Mouse (Mus musculus) liver, embryonic 16.5 days (tissue): ENCODE results near the gene Eps15l1. TPM values are rescaled to one million over a fixed set of nuclear protein-coding genes. Genes with fewer than 3 reads are reported as not detected.

ENCODE experiments used
- ATAC-seq: fragments of 200-750 bp; cut with Nextera tagmentation; 2 replicates; pipeline ENCODE4 v1.8.0; 2017; ENCODE audit warnings: low read depth, mild to moderate bottlenecking, moderate number of reproducible peaks, moderate library complexity
- H3K27ac ChIP-seq: fragments of 300-500 bp; sonication (generic); 2 replicates; pipeline ENCODE4 v1.5.1; 2014; ENCODE audit warnings: mild to moderate bottlenecking, low read length
- H3K27me3 ChIP-seq: fragments of 300-500 bp; sonication (generic); 2 replicates; pipeline ENCODE4 v1.6.1; 2014; ENCODE audit warnings: low read depth, low read length, mixed read lengths; ENCODE audit not compliant: control insufficient read depth, insufficient read depth
- H3K36me3 ChIP-seq: fragments of 300-500 bp; sonication (generic); 2 replicates; pipeline ENCODE4 v1.6.1; 2014; ENCODE audit warnings: mild to moderate bottlenecking; ENCODE audit not compliant: control insufficient read depth, insufficient read depth
- H3K4me1 ChIP-seq: fragments of 300-500 bp; sonication (generic); 2 replicates; pipeline ENCODE4 v1.6.1; 2014; ENCODE audit warnings: low read depth, low read length, mixed read lengths; ENCODE audit not compliant: control insufficient read depth
- H3K4me2 ChIP-seq: fragments of 300-500 bp; sonication (generic); 2 replicates; pipeline ENCODE4 v1.6.1; 2014; ENCODE audit warnings: low read depth, low read length, mixed read lengths
- H3K4me3 ChIP-seq: fragments of 300-500 bp; sonication (generic); 2 replicates; pipeline ENCODE4 v1.5.1; 2014; ENCODE audit warnings: low read depth, mild to moderate bottlenecking, low read length
- H3K9ac ChIP-seq: fragments of 300-500 bp; sonication (generic); 2 replicates; pipeline ENCODE4 v1.6.1; 2014; ENCODE audit warnings: low read depth, low read length
- H3K9me3 ChIP-seq: fragments of 300-500 bp; sonication (generic); replicated peaks from 2 replicates; pipeline ENCODE4 v1.6.1; 2016; ENCODE audit warnings: low read length; ENCODE audit not compliant: control insufficient read depth
- WGBS: fragments of 180-500 bp; shearing (Covaris S2); extraction: QIAGEN DNeasy Blood & Tissue Kit; methylation state at CpG from one replicate; pipeline ENCODE4 v1.1.7; 2014; ENCODE audit not compliant: insufficient replicate concordance; 5-methylcytosine and 5-hydroxymethylcytosine counted together
- polyA plus RNA-seq: library from polyadenylated mRNA; unstranded; fragments of >200 nt; fragmentation: Nextera tagmentation; extraction: Ambion mirVana; gene quantifications from 2 replicates; pipeline ENCODE4 v1.2.1, GENCODE M21; 2015

Eps15l1 gene
- polyA plus RNA-seq, 1 experiment from 2014 or later = 19.2 TPM

GRCm38 (mm10) chr8:72453904-72454303 lies 32.6 kb upstream of the Eps15l1 start:
- Histone ChIP-seq H3K9ac (no peak overlapping the region), H3K4me3 (no peak overlapping the region), H3K4me2 (no peak overlapping the region), H3K9me3 (peaks cover 2% of the 10 kb centered on the region; the same call in 1 of the 2 replicates), H3K4me1 (0 out of 2 replicates have a peak, but pooled peaks cover 4% of the 10 kb centered on the region), H3K36me3 (peaks cover 4% of the 10 kb centered on the region), H3K27me3 (no peaks in the 10 kb centered on the region), H3K27ac (no peak overlapping the region)
- ATAC-seq = no peak
- 89% methylated on average over 2 of the region's 2 CpGs for WGBS

GRCm38 (mm10) chr8:72451516-72451915 lies 30.3 kb upstream of the Eps15l1 start:
- H3K27ac ChIP-seq = no peak overlapping the region
- ATAC-seq = peak; percentile 66
- WGBS = 51% methylated on average over 8 of the region's 8 CpGs
- 0 out of 2 replicates have a peak, but pooled peaks cover 4% of the 10 kb centered on the region for H3K4me1 ChIP-seq
- peaks cover 6% of the 10 kb centered on the region for H3K36me3 ChIP-seq
- no peak overlapping the region for H3K9ac ChIP-seq
- H3K4me2 ChIP-seq = no peak overlapping the region
- no peak overlapping the region for H3K4me3 ChIP-seq
- H3K27me3 ChIP-seq = no peaks in the 10 kb centered on the region
- peaks cover 2% of the 10 kb centered on the region; the same call in 1 of the 2 replicates for H3K9me3 ChIP-seq

- no peak for ATAC-seq
- no peak overlapping the region for H3K9ac ChIP-seq
- WGBS = 76% methylated on average over 6 of the region's 6 CpGs
- H3K4me3 ChIP-seq = no peak overlapping the region
- H3K9me3 ChIP-seq = no peaks in the 10 kb centered on the region
- H3K4me1 ChIP-seq = peaks cover 6% of the 10 kb centered on the region
- no peaks in the 10 kb centered on the region for H3K27me3 ChIP-seq
- H3K27ac ChIP-seq = no peak overlapping the region
- H3K36me3 ChIP-seq = 0 out of 2 replicates have a peak, but pooled peaks cover 2% of the 10 kb centered on the region
- no peak overlapping the region for H3K4me2 ChIP-seq
These were observed 23.8 kb upstream of the Eps15l1 start for GRCm38 (mm10) chr8:72445071-72445470.

- WGBS = 23% methylated on average over 6 of the region's 6 CpGs
- Histone ChIP-seq H3K4me2 (peak overlapping the region; percentile 63), H3K9me3 (no peaks in the 10 kb centered on the region), H3K9ac (peak overlapping the region; percentile 55), H3K27me3 (no peaks in the 10 kb centered on the region), H3K27ac (peak overlapping the region; percentile 2; the same call in 1 of the 2 replicates), H3K4me1 (peaks cover 6% of the 10 kb centered on the region), H3K4me3 (peak overlapping the region; percentile 52), H3K36me3 (0 out of 2 replicates have a peak, but pooled peaks cover 2% of the 10 kb centered on the region)
- peak; percentile 12; the same call in 1 of the 2 replicates for ATAC-seq
These were observed 22.7 kb upstream of the Eps15l1 start for GRCm38 (mm10) chr8:72443994-72444350.

DNA sequence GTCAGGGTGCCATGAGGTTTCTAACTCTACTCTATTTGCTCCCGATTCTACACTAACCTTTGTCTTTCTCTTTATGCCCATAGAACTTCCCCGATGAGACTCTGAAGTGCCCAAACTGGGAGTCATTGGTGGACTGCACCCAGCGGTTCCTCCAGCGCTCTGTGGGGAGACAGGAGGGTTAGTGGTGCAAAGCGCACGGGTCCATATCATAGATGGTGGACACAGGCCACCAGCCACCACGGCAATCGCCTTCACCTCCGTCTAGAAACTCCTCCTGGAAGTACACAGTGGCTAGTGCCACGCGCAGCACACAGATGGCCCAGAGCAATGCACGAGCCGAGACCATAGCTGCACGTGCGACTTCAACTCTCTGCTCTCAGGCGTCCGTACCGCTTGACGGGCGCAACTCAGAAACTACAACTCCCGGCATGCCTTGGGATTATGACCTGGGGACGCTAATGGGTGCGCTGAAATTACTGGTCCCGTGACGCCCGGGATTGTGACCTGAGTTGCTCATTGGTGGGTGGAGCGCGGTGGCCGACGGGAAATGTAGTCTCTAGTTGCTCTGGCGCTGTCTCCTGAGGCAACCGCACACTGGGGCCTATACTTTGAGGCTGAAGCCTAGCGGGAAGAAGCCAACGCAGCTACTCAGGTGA lies 22.2 kb upstream of the Eps15l1 start, which contains the start of the genes Calr3 and 1700030K09Rik:
Calr3 (minus strand) TSS at position 533 of the 656 bp plus-strand sequence.
1700030K09Rik (plus strand) TSS at position 543 of the 656 bp plus-strand sequence.
- H3K27ac ChIP-seq = peak within 1 kb of the TSS; percentile 2

GRCm38 (mm10) chr8:72438248-72439015 lies 17.2 kb upstream of the Eps15l1 start:
- H3K27ac ChIP-seq = no peak overlapping the region
- no peaks in the 10 kb centered on the region for H3K36me3 ChIP-seq
- H3K27me3 ChIP-seq = no peaks in the 10 kb centered on the region
- no peak overlapping the region for H3K4me3 ChIP-seq
- H3K4me2 ChIP-seq = no peak overlapping the region
- ATAC-seq = no peak
- no peak overlapping the region for H3K9ac ChIP-seq
- WGBS = 57% methylated on average over 8 of the region's 8 CpGs
- H3K9me3 ChIP-seq = no peaks in the 10 kb centered on the region
- peaks cover 7% of the 10 kb centered on the region for H3K4me1 ChIP-seq

More for the DNA sequence above, 22.2 kb upstream of the Eps15l1 start, which contains the start of the genes Calr3 and 1700030K09Rik:
- H3K27me3 ChIP-seq = no peaks in the 10 kb centered on the region
- ATAC-seq = peak; percentile 99
- H3K9ac ChIP-seq = peak within 1 kb of the TSS; percentile 58
- no peaks in the 10 kb centered on the region for H3K9me3 ChIP-seq
- 0 out of 2 replicates have a peak, but pooled peaks cover 2% of the 10 kb centered on the region for H3K36me3 ChIP-seq
- H3K4me3 ChIP-seq = peak within 1 kb of the TSS; percentile 59
- WGBS = 5% methylated on average over 34 of the region's 34 CpGs
- peak within 1 kb of the TSS; percentile 86 for H3K4me2 ChIP-seq
- H3K4me1 ChIP-seq = peaks cover 6% of the 10 kb centered on the region

DNA sequence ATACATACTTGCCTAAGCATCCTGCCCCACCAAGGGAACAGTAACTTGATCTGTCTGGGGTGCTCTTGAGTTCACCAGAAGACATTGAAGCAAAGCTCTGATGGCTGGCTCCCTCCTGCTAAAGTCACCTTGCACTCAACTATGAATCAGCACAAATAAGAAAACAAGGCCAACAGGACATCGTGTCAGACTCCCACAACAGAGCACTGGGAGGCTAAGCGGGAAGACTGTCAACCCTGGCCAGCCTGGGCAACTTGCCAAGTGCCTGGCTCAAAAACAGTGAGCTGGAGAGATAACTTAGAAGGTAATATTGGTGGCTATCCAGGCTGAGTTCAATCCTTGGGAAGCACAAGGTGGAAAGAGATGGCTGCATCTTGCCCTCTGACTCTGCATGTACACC lies 13.7 kb upstream of the Eps15l1 start:
- no peak overlapping the region for H3K4me2 ChIP-seq
- H3K9ac ChIP-seq = no peak overlapping the region
- WGBS = 16% methylated on average over 2 of the region's 2 CpGs
- peaks cover 3% of the 10 kb centered on the region; the same call in 1 of the 2 replicates for H3K4me1 ChIP-seq
- H3K4me3 ChIP-seq = no peak overlapping the region
- H3K27me3 ChIP-seq = no peaks in the 10 kb centered on the region
- H3K27ac ChIP-seq = no peak overlapping the region
- H3K36me3 ChIP-seq = no peaks in the 10 kb centered on the region
- H3K9me3 ChIP-seq = no peaks in the 10 kb centered on the region
- peak; percentile 32; the same call in 1 of the 2 replicates for ATAC-seq

DNA sequence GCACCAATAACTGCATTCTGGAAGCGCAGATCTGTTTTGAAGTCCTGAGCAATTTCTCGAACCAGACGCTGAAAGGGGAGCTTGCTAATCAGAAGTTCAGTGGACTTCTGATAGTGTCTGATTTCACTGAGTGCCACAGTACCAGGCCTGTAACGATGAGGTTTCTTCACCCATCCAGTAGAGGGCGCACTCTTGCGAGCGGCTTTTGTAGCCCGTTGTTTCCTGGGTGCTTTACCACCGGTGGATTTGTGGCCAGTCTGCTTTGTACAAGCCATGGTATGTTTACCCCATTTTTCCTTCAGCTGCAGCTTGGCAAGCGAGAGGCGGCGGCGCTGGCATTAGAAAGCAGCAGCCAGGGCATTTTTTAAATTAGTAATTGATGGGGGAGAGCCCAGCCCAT lies 8.4 kb upstream of the Eps15l1 start:
- no peak for ATAC-seq
- H3K27me3 ChIP-seq = no peaks in the 10 kb centered on the region
- H3K4me1 ChIP-seq = no peaks in the 10 kb centered on the region
- WGBS = 33% methylated on average over 13 of the region's 13 CpGs
- no peak overlapping the region for H3K27ac ChIP-seq
- no peak overlapping the region for H3K9ac ChIP-seq
- no peak overlapping the region for H3K4me3 ChIP-seq
- no peaks in the 10 kb centered on the region for H3K36me3 ChIP-seq
- no peaks in the 10 kb centered on the region for H3K9me3 ChIP-seq
- no peak overlapping the region for H3K4me2 ChIP-seq
